Mouse (Mus musculus) neural tube, embryonic 10.5 days (tissue): ENCODE data around the gene Lekr1.

Experiments
- DNase-seq: peaks from one replicate; pipeline ENCODE4 v3.0.0-alpha.2; 2017; ENCODE audit warnings: low spot score; ENCODE audit errors: extremely low spot score

The Lekr1 gene

GRCm38 (mm10) chr3:65871609-65872272 is 205.7 kb downstream of the Lekr1 start:
- peak; percentile 28 for DNase-seq

GRCm38 (mm10) chr3:65873093-65873830 is 207.2 kb downstream of the Lekr1 start:
- no peak for DNase-seq
